Mouse (Mus musculus) ES-Bruce4 (cell line): ENCODE results near the gene Ntm. TPM values are rescaled to one million over a fixed set of nuclear protein-coding genes. Genes with fewer than 3 reads are reported as not detected.

Experiments
- H3K27ac ChIP-seq: 2 replicates; pipeline ENCODE4 v1.5.1; 2012; ENCODE audit warnings: low read length, inconsistent platforms; ENCODE audit not compliant: insufficient read depth
- H3K27me3 ChIP-seq: 2 replicates; pipeline ENCODE4 v1.6.1; 2012; ENCODE audit warnings: mild to moderate bottlenecking, low read length, inconsistent platforms; ENCODE audit not compliant: control insufficient read depth, poor library complexity, insufficient read depth, severe bottlenecking
- H3K36me3 ChIP-seq: 2 replicates; pipeline ENCODE4 v1.6.1; 2012; ENCODE audit warnings: inconsistent platforms, mild to moderate bottlenecking, low read length, moderate library complexity; ENCODE audit not compliant: control insufficient read depth, poor library complexity, insufficient read depth, severe bottlenecking
- H3K4me1 ChIP-seq: one replicate; pipeline ENCODE4 v1.8.1; 2011; ENCODE audit warnings: low read length; ENCODE audit not compliant: control insufficient read depth, insufficient read depth
- H3K4me3 ChIP-seq: 2 replicates; pipeline ENCODE4 v1.5.1; 2011; ENCODE audit warnings: low read depth, mild to moderate bottlenecking, low read length
- H3K9ac ChIP-seq: 2 replicates; pipeline ENCODE4 v1.6.1; 2012; ENCODE audit warnings: low read depth, mild to moderate bottlenecking, inconsistent platforms; ENCODE audit not compliant: poor library complexity, severe bottlenecking
- H3K9me3 ChIP-seq: replicated peaks from 2 replicates; pipeline ENCODE4 v1.6.1; 2012; ENCODE audit warnings: mild to moderate bottlenecking, low read length, inconsistent platforms; ENCODE audit not compliant: control insufficient read depth, poor library complexity, insufficient read depth, severe bottlenecking
- CTCF ChIP-seq: IDR thresholded peaks from one replicate; pipeline ENCODE4 v1.8.1; 2011; ENCODE audit warnings: low read depth, low read length
- EP300 ChIP-seq: IDR thresholded peaks from 2 replicates; pipeline ENCODE4 v1.6.1; 2011; ENCODE audit warnings: low read depth, low read length; ENCODE audit not compliant: insufficient read depth
- POLR2A ChIP-seq: IDR thresholded peaks from one replicate; pipeline ENCODE4 v1.8.1; 2011; ENCODE audit warnings: low read length; ENCODE audit not compliant: insufficient read depth
- polyA plus RNA-seq: library from polyadenylated mRNA; stranded (reverse); fragments of >200 nt; gene quantifications from 2 replicates; pipeline ENCODE4 v1.2.4, GENCODE M21; 2011; ENCODE audit warnings: low read depth; ENCODE audit not compliant: missing spikeins, insufficient read depth, insufficient read length

Ntm gene
- polyA plus RNA-seq, 1 experiment: 0.82 TPM

GRCm38 (mm10) chr9:29597665-29598064 lies 365.3 kb downstream of the Ntm start:
- H3K27ac ChIP-seq: no peak overlapping the region
- no peak for TF ChIP-seq POLR2A
- TF ChIP-seq CTCF: no peak
- TF ChIP-seq EP300: no peak
- H3K9ac ChIP-seq: no peak overlapping the region
- H3K27me3 ChIP-seq: no peaks in the 10 kb centered on the region; the same call in 1 of the 2 replicates
- H3K4me1 ChIP-seq: no peaks in the 10 kb centered on the region
- H3K36me3 ChIP-seq: no peaks in the 10 kb centered on the region
- H3K4me3 ChIP-seq: no peak overlapping the region
- H3K9me3 ChIP-seq: no peaks in the 10 kb centered on the region

- H3K9ac ChIP-seq: no peak overlapping the region
These were observed 367.6 kb downstream of the Ntm start for GRCm38 (mm10) chr9:29595321-29595720.

GRCm38 (mm10) chr9:29594537-29595294 lies 368.2 kb downstream of the Ntm start:
- TF ChIP-seq CTCF (no peak), POLR2A (no peak), EP300 (no peak)
- Histone ChIP-seq H3K4me1 (no peaks in the 10 kb centered on the region), H3K27ac (no peak overlapping the region)

More at GRCm38 (mm10) chr9:29595321-29595720, 367.6 kb downstream of the Ntm start:
- TF ChIP-seq POLR2A: no peak
- no peak for TF ChIP-seq CTCF
- TF ChIP-seq EP300: no peak
- H3K27me3 ChIP-seq: no peaks in the 10 kb centered on the region
- H3K4me3 ChIP-seq: no peak overlapping the region
- no peaks in the 10 kb centered on the region for H3K36me3 ChIP-seq
- no peak overlapping the region for H3K27ac ChIP-seq
- no peaks in the 10 kb centered on the region for H3K9me3 ChIP-seq
- H3K4me1 ChIP-seq: no peaks in the 10 kb centered on the region

GRCm38 (mm10) chr9:29587376-29587775 lies 375.6 kb downstream of the Ntm start:
- no peak overlapping the region for H3K4me3 ChIP-seq
- no peaks in the 10 kb centered on the region for H3K9me3 ChIP-seq
- H3K4me1 ChIP-seq: no peaks in the 10 kb centered on the region
- no peak overlapping the region for H3K27ac ChIP-seq
- TF ChIP-seq POLR2A (no peak), CTCF (no peak), EP300 (no peak)
- H3K9ac ChIP-seq: no peak overlapping the region
- H3K27me3 ChIP-seq: no peaks in the 10 kb centered on the region
- H3K36me3 ChIP-seq: no peaks in the 10 kb centered on the region

More at GRCm38 (mm10) chr9:29594537-29595294, 368.2 kb downstream of the Ntm start:
- Histone ChIP-seq H3K4me3 (no peak overlapping the region), H3K36me3 (no peaks in the 10 kb centered on the region), H3K9ac (no peak overlapping the region), H3K27me3 (no peaks in the 10 kb centered on the region), H3K9me3 (no peaks in the 10 kb centered on the region)

- Histone ChIP-seq H3K4me1 (no peaks in the 10 kb centered on the region), H3K27ac (no peak overlapping the region), H3K9ac (no peak overlapping the region), H3K27me3 (no peaks in the 10 kb centered on the region), H3K36me3 (no peaks in the 10 kb centered on the region), H3K9me3 (no peaks in the 10 kb centered on the region), H3K4me3 (no peak overlapping the region)
- no peak for TF ChIP-seq EP300
- no peak for TF ChIP-seq POLR2A
- no peak for TF ChIP-seq CTCF
These were observed 376.6 kb downstream of the Ntm start for GRCm38 (mm10) chr9:29586381-29586770.

GRCm38 (mm10) chr9:29585746-29586380 lies 377.1 kb downstream of the Ntm start:
- no peaks in the 10 kb centered on the region for H3K9me3 ChIP-seq
- no peaks in the 10 kb centered on the region for H3K4me1 ChIP-seq
- H3K36me3 ChIP-seq: no peaks in the 10 kb centered on the region
- TF ChIP-seq CTCF (peak; percentile 72), EP300 (no peak), POLR2A (no peak)
- no peak overlapping the region for H3K27ac ChIP-seq
- H3K4me3 ChIP-seq: no peak overlapping the region
- no peak overlapping the region for H3K9ac ChIP-seq
- H3K27me3 ChIP-seq: no peaks in the 10 kb centered on the region
